Mouse (Mus musculus): Measurements from ENCODE around the gene 1700023F06Rik. TPM values are rescaled to one million over a fixed set of nuclear protein-coding genes. Genes with fewer than 3 reads are reported as not detected.

The 1700023F06Rik gene
- total and polyA plus RNA-seq, 3 experiments = not detected

DNA sequence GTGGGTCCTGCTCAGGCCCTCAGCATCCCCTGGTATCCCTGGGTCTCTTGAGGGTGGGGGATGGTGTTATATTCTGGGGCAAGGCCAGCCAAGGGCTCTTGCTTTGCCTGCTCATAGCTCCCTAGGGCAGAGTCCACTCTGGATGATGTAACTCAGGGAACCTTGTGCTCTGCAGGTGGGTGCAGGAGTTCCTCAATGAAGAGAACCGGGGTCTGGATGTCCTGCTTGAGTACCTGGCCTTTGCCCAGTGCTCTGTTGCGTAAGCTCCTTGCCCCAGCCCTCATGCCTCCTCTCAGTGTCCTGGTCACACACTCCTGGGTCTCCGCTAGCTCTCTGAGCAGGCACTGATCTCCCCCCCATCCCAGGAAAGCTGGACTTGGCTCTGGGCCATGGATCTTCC, 26.4 kb downstream of the 1700023F06Rik start:
- no peak for DNase-seq (ENCODE audit: extremely low read depth)
- H3K36me3 ChIP-seq (replicated peaks in 1 of 2; ENCODE audit: control insufficient read depth in 1 of 2, insufficient read depth in 1 of 2, low read length in 1 of 2) = peaks cover 58 to 79% of the 10 kb centered on the region in 2 experiments

DNA sequence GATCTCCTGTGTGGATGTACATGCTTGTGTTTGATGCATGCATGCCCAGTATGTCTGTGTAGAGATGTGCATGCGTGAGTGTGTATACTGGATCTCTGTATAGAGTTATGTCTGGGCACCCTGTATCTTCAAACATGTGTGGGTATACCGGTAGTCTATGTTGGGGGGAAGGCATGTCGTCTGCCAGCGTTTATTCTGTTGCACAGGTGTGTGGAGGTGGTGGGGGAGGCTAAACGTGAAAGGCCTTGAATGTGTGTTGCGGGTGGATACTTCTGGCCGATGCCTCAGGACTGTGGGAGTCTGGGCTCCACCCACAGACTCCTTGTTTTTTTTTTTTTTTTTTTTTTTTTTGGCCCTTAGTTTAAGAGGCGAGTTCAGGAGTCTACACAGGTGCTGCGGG, 27.0 kb downstream of the 1700023F06Rik start:
- H3K4me2 ChIP-seq (ENCODE audit: insufficient read depth, low read depth, poor library complexity, severe bottlenecking) = no peak overlapping the region
- no peaks in the 10 kb centered on the region for H3K9me3 ChIP-seq (replicated peaks; ENCODE audit: low read length)
- H3K36me3 ChIP-seq (replicated peaks in 1 of 2; ENCODE audit: control insufficient read depth in 1 of 2, insufficient read depth in 1 of 2, low read length in 1 of 2) = peaks cover 53 to 73% of the 10 kb centered on the region in 2 experiments
- H3K4me3 ChIP-seq (replicated peaks in 1 of 3; ENCODE audit: low read depth in 2 of 3, low read length in 2 of 3, poor library complexity in 1 of 3) = no peak overlapping the region
- in situ Hi-C loops (cut with MboI; ENCODE audit: low pct_ligation_motif_present, low pct_unique_long_range_greater_than_20kb, low sequenced_read_pairs) (no loop called here), dilution Hi-C loops (cut with MboI; ENCODE audit: extremely low pct_ligation_motif_present, extremely low pct_unique_long_range_greater_than_20kb, low sequenced_read_pairs) (no loop called here)
- H3K9ac ChIP-seq (ENCODE audit: insufficient read depth, low read depth) = no peak overlapping the region
- H3K27me3 ChIP-seq (replicated peaks) = no peaks in the 10 kb centered on the region
- H3K79me2 ChIP-seq (replicated peaks; ENCODE audit: control insufficient read depth, extremely low read depth, insufficient read depth, poor library complexity, severe bottlenecking) = peaks cover 44% of the 10 kb centered on the region
- H3K27ac ChIP-seq (ENCODE audit: insufficient read depth, low read depth) = no peak overlapping the region
- TF ChIP-seq ZMIZ1 (IDR thresholded peaks at IDR 0.05; ENCODE audit: low read depth, low read length) (no peak), KAT2A (IDR thresholded peaks at IDR 0.05; ENCODE audit: insufficient replicate concordance, low read length) (no peak)
- H3K4me1 ChIP-seq (ENCODE audit: control insufficient read depth in 1 of 2, insufficient read depth in 2 of 2) = peaks cover 31 to 63% of the 10 kb centered on the region in 2 experiments
- no peak for DNase-seq (ENCODE audit: extremely low read depth)

More for the DNA sequence above, 26.4 kb downstream of the 1700023F06Rik start:
- Histone ChIP-seq H3K9me3 (replicated peaks; ENCODE audit: low read length) (no peaks in the 10 kb centered on the region), H3K4me2 (ENCODE audit: insufficient read depth, low read depth, poor library complexity, severe bottlenecking) (no peak overlapping the region), H3K79me2 (replicated peaks; ENCODE audit: control insufficient read depth, extremely low read depth, insufficient read depth, poor library complexity, severe bottlenecking) (peaks cover 38% of the 10 kb centered on the region), H3K9ac (ENCODE audit: insufficient read depth, low read depth) (no peak overlapping the region), H3K4me1 (ENCODE audit: control insufficient read depth in 1 of 2, insufficient read depth in 2 of 2) (peaks cover 26 to 57% of the 10 kb centered on the region in 2 experiments), H3K4me3 (replicated peaks in 1 of 3; ENCODE audit: low read depth in 2 of 3, low read length in 2 of 3, poor library complexity in 1 of 3) (no peak overlapping the region), H3K27me3 (replicated peaks) (no peaks in the 10 kb centered on the region), H3K27ac (ENCODE audit: insufficient read depth, low read depth) (no peak overlapping the region)
- TF ChIP-seq RCOR1 (conservative IDR thresholded peaks at IDR 0.05; ENCODE audit: low read depth, low read length) (no peak), NRF1 (IDR thresholded peaks at IDR 0.05; ENCODE audit: low read depth, low read length) (no peak), MEF2A (IDR thresholded peaks at IDR 0.05; ENCODE audit: borderline replicate concordance, low read depth, low read length) (no peak), ZKSCAN1 (IDR thresholded peaks at IDR 0.05; ENCODE audit: borderline replicate concordance, low read depth, low read length) (no peak), ETS1 (conservative IDR thresholded peaks at IDR 0.05; ENCODE audit: low read depth, low read length) (no peak)
- in situ Hi-C loops (cut with MboI; ENCODE audit: low pct_ligation_motif_present, low pct_unique_long_range_greater_than_20kb, low sequenced_read_pairs) = no loop called here
- dilution Hi-C loops (cut with MboI; ENCODE audit: extremely low pct_ligation_motif_present, extremely low pct_unique_long_range_greater_than_20kb, low sequenced_read_pairs) = no loop called here

DNA sequence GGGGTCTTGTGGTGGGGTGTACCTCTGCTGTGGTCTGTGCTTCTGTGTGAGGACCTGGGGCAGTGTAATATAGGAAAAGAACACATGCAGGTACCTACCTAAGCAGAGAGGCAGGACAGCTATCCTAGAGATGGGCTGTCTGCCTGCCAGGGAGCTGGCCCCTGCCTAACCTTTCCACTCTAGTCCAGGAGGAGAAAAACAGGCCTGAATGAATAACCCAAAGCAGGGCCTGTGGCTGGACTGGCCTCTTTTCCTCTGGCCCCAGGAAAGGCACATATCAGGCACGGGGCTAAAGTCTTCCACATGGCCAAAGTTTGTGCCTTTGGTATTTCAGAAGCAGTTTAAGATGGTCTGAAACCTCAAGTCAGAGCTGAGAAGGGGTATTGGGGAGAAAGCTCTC, 27.9 kb downstream of the 1700023F06Rik start:
- Histone ChIP-seq H3K4me2 (ENCODE audit: insufficient read depth, low read depth, poor library complexity, severe bottlenecking) (no peak overlapping the region), H3K79me2 (replicated peaks; ENCODE audit: control insufficient read depth, extremely low read depth, insufficient read depth, poor library complexity, severe bottlenecking) (peaks cover 45% of the 10 kb centered on the region), H3K27ac (ENCODE audit: insufficient read depth, low read depth) (no peak overlapping the region), H3K4me1 (ENCODE audit: control insufficient read depth in 1 of 2, insufficient read depth in 2 of 2) (peaks cover 31 to 72% of the 10 kb centered on the region in 2 experiments), H3K36me3 (replicated peaks in 1 of 2; ENCODE audit: control insufficient read depth in 1 of 2, insufficient read depth in 1 of 2, low read length in 1 of 2) (peaks cover 44 to 64% of the 10 kb centered on the region in 2 experiments), H3K27me3 (replicated peaks) (no peaks in the 10 kb centered on the region), H3K9me3 (replicated peaks; ENCODE audit: low read length) (no peaks in the 10 kb centered on the region), H3K4me3 (replicated peaks in 1 of 3; ENCODE audit: low read depth in 2 of 3, low read length in 2 of 3, poor library complexity in 1 of 3) (no peak overlapping the region), H3K9ac (ENCODE audit: insufficient read depth, low read depth) (no peak overlapping the region)
- DNase-seq (ENCODE audit: extremely low read depth) = no peak
- dilution Hi-C loops (cut with MboI; ENCODE audit: extremely low pct_ligation_motif_present, extremely low pct_unique_long_range_greater_than_20kb, low sequenced_read_pairs) (no loop called here), in situ Hi-C loops (cut with MboI; ENCODE audit: low pct_ligation_motif_present, low pct_unique_long_range_greater_than_20kb, low sequenced_read_pairs) (no loop called here)
- TF ChIP-seq MAFK (IDR thresholded peaks at IDR 0.05; ENCODE audit: insufficient replicate concordance, low read length) (no peak), JUN (IDR thresholded peaks at IDR 0.05; ENCODE audit: insufficient read depth, low read depth, low read length) (no peak), IRF4 (IDR thresholded peaks at IDR 0.05; ENCODE audit: low read depth, low read length) (no peak), ZNF384 (IDR thresholded peaks at IDR 0.05; ENCODE audit: low read depth, low read length) (no peak), E2F4 (IDR thresholded peaks at IDR 0.05; ENCODE audit: insufficient replicate concordance, low read depth, low read length) (no peak), NRF1 (IDR thresholded peaks at IDR 0.05; ENCODE audit: low read depth, low read length) (no peak), RAD21 (IDR thresholded peaks at IDR 0.05; ENCODE audit: low read depth, low read length) (no peak), EP300 (IDR thresholded peaks at IDR 0.05; ENCODE audit: low read length) (no peak), MEF2A (IDR thresholded peaks at IDR 0.05; ENCODE audit: borderline replicate concordance, low read depth, low read length) (no peak), ZKSCAN1 (IDR thresholded peaks at IDR 0.05; ENCODE audit: borderline replicate concordance, low read depth, low read length) (no peak), USF1 (IDR thresholded peaks at IDR 0.05; ENCODE audit: low read depth, low read length) (no peak), NELFE (IDR thresholded peaks at IDR 0.05; ENCODE audit: low read depth, low read length) (no peak)

Data from CH12.LX (cell line).